Mouse (Mus musculus): ENCODE measurements around the gene Srrt. TPM values are rescaled to one million over a fixed set of nuclear protein-coding genes. Genes with fewer than 3 reads are reported as not detected.

Srrt gene
- polyA plus RNA-seq, 1 experiment from 2014 or later, result 105 TPM

DNA sequence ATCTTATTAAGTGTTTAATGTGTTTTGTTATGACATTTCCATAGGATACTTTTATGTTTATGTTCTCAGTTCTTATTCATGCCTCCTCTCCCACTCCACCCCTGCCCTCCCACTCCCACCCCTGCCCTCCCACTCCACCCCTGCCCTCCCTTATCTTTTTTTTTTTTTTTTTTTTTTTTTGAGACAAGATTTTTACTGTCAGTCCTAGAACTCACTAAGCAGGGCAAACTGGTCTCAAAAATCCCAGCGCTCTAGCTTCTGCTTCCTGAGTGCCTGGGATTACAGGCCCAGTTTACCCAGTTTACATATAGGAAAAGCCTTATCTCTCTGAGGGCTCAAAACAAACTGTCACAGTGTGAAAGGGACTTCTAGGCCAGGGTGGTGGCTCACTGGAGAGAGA, 38.9 kb upstream of the Srrt start:
- H3K4me2 ChIP-seq, result no peak overlapping the region
- no peak overlapping the region for H3K9ac ChIP-seq
- no peak overlapping the region for H3K4me3 ChIP-seq
- 88% methylated on average over 1 of the region's 1 CpGs for WGBS
- H3K27me3 ChIP-seq, result peaks cover 38% of the 10 kb centered on the region
- H3K4me1 ChIP-seq (replicated peaks), result peaks cover 28% of the 10 kb centered on the region
- no peaks in the 10 kb centered on the region for H3K9me3 ChIP-seq
- H3K27ac ChIP-seq, result no peak overlapping the region
- ATAC-seq (ENCODE audit: low FRiP score), result no peak
- H3K36me3 ChIP-seq, result no peaks in the 10 kb centered on the region

- Histone ChIP-seq H3K9ac (no peak overlapping the region), H3K27me3 (peaks cover 32% of the 10 kb centered on the region), H3K36me3 (no peaks in the 10 kb centered on the region), H3K4me2 (no peak overlapping the region), H3K9me3 (no peaks in the 10 kb centered on the region), H3K4me3 (no peak overlapping the region), H3K4me1 (replicated peaks) (peaks cover 27% of the 10 kb centered on the region), H3K27ac (no peak overlapping the region)
- WGBS, result 25% methylated on average over 8 of the region's 9 CpGs
- ATAC-seq (ENCODE audit: low FRiP score), result no peak
Measured at GRCm38 (mm10) chr5:137345821-137346220, 38.3 kb upstream of the Srrt start.

- H3K27ac ChIP-seq, result no peak overlapping the region
Measured at GRCm38 (mm10) chr5:137343869-137344268, 36.4 kb upstream of the Srrt start.

GRCm38 (mm10) chr5:137343412-137343811, 35.9 kb upstream of the Srrt start:
- no peak overlapping the region for H3K27ac ChIP-seq
- peaks cover 8% of the 10 kb centered on the region; the same call in 1 of the 2 replicates for H3K27me3 ChIP-seq
- H3K9me3 ChIP-seq, result no peaks in the 10 kb centered on the region
- peaks cover 21% of the 10 kb centered on the region for H3K4me1 ChIP-seq (replicated peaks)
- H3K4me3 ChIP-seq, result no peak overlapping the region
- H3K9ac ChIP-seq, result no peak overlapping the region
- ATAC-seq (ENCODE audit: low FRiP score), result no peak
- H3K4me2 ChIP-seq, result no peak overlapping the region
- no peaks in the 10 kb centered on the region for H3K36me3 ChIP-seq
- WGBS, result 98% methylated on average over 5 of the region's 5 CpGs

More at GRCm38 (mm10) chr5:137343869-137344268, 36.4 kb upstream of the Srrt start:
- peaks cover 13% of the 10 kb centered on the region for H3K27me3 ChIP-seq
- ATAC-seq (ENCODE audit: low FRiP score), result no peak
- no peak overlapping the region for H3K4me2 ChIP-seq
- H3K4me1 ChIP-seq (replicated peaks), result peaks cover 21% of the 10 kb centered on the region
- no peak overlapping the region for H3K9ac ChIP-seq
- no peak overlapping the region for H3K4me3 ChIP-seq
- H3K9me3 ChIP-seq, result no peaks in the 10 kb centered on the region
- H3K36me3 ChIP-seq, result no peaks in the 10 kb centered on the region

GRCm38 (mm10) chr5:137342407-137343012, 35.0 kb upstream of the Srrt start:
- Histone ChIP-seq H3K36me3 (no peaks in the 10 kb centered on the region), H3K27me3 (peaks cover under 1% of the 10 kb centered on the region; the same call in 1 of the 2 replicates)
- ATAC-seq (ENCODE audit: low FRiP score), result no peak

GRCm38 (mm10) chr5:137340222-137340621, 32.7 kb upstream of the Srrt start:
- no peak for ATAC-seq (ENCODE audit: low FRiP score)
- Histone ChIP-seq H3K4me3 (no peak overlapping the region), H3K4me2 (peak overlapping the region; percentile 74; the same call in 1 of the 2 replicates), H3K36me3 (no peaks in the 10 kb centered on the region), H3K27ac (peak overlapping the region; percentile 90), H3K4me1 (replicated peaks) (peaks cover 22% of the 10 kb centered on the region), H3K9ac (peak overlapping the region; percentile 75), H3K27me3 (no peaks in the 10 kb centered on the region), H3K9me3 (no peaks in the 10 kb centered on the region)
- 75% methylated on average over 6 of the region's 6 CpGs for WGBS

More at GRCm38 (mm10) chr5:137342407-137343012, 35.0 kb upstream of the Srrt start:
- no peak overlapping the region for H3K4me2 ChIP-seq
- no peak overlapping the region for H3K27ac ChIP-seq
- WGBS, result 82% methylated on average over 7 of the region's 7 CpGs
- no peak overlapping the region for H3K4me3 ChIP-seq
- peaks cover 22% of the 10 kb centered on the region for H3K4me1 ChIP-seq (replicated peaks)
- H3K9me3 ChIP-seq, result no peaks in the 10 kb centered on the region
- H3K9ac ChIP-seq, result no peak overlapping the region

DNA sequence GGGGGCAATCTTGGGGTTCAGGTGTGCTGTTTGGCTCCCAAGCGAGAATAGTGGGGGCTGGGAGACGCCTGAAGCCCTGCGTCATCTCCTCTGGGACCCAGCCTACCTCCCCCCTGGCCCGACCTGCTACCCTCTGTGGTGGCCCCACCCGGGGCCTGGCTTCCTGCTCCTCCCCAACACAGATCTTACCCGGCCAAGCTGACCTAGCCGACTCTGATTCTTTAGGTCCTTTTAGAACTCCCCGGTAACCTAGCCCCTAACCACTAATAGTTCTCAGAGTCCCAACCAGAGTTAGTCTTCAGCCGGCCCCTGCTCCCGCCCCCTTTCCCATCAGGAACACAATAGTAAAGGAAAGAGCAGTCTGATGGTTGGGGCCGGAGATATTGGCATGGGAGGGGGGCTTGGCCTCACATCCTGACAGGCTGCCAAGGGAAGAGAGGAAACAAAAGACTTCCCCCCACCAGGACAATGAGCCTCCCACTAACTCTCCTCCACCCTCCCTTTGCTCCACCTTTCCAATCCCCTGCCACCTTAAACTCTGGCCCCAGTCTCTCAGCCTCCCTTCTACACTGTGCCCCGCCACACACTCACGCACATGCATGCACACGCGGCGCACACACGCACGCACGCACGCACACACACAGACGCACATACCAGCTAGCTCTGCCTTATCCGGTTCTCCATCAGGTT, 32.0 kb upstream of the Srrt start:
- ATAC-seq (ENCODE audit: low FRiP score), result peak; percentile 61
- H3K9me3 ChIP-seq, result no peaks in the 10 kb centered on the region
- 8% methylated on average over 22 of the region's 22 CpGs for WGBS

GRCm38 (mm10) chr5:137338663-137339289, 31.3 kb upstream of the Srrt start:
- WGBS, result 1% methylated on average over 11 of the region's 11 CpGs
- Histone ChIP-seq H3K4me3 (peak overlapping the region; percentile 44), H3K9ac (peak overlapping the region; percentile 75), H3K4me1 (replicated peaks) (peaks cover 22% of the 10 kb centered on the region), H3K4me2 (peak overlapping the region; percentile 74), H3K27me3 (no peaks in the 10 kb centered on the region), H3K36me3 (no peaks in the 10 kb centered on the region), H3K27ac (peak overlapping the region; percentile 90), H3K9me3 (no peaks in the 10 kb centered on the region)
- ATAC-seq (ENCODE audit: low FRiP score), result peak; percentile 8

More for the DNA sequence above, 32.0 kb upstream of the Srrt start:
- peaks cover 22% of the 10 kb centered on the region for H3K4me1 ChIP-seq (replicated peaks)
- no peaks in the 10 kb centered on the region for H3K27me3 ChIP-seq
- peak overlapping the region; percentile 75 for H3K9ac ChIP-seq
- peak overlapping the region; percentile 44 for H3K4me3 ChIP-seq
- H3K4me2 ChIP-seq, result peak overlapping the region; percentile 74
- H3K36me3 ChIP-seq, result no peaks in the 10 kb centered on the region
- peak overlapping the region; percentile 90 for H3K27ac ChIP-seq

DNA sequence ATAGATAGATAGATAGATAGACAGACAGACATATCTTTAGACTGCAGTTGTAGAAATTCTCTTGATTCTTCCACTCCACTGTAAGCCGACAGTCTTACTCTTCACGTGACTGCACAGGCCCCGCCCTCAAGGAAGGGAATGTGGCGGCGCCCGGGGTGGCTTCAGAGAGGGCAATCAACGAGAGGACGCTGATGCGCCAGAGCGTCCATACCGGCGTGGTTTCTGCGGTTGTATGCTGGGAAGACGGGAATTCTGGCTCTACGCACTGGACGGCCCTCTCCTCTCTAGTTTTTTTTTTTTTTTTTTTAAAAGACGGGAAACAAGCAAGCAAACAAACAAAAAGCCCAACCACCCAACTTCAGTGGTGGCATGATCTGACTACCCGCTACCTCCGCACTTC, 30.8 kb upstream of the Srrt start:
- H3K4me1 ChIP-seq (replicated peaks), result peaks cover 22% of the 10 kb centered on the region
- H3K9ac ChIP-seq, result peak overlapping the region; percentile 75
- H3K27me3 ChIP-seq, result no peaks in the 10 kb centered on the region
- H3K36me3 ChIP-seq, result no peaks in the 10 kb centered on the region
- H3K9me3 ChIP-seq, result no peaks in the 10 kb centered on the region
- H3K27ac ChIP-seq, result peak overlapping the region; percentile 90
- WGBS, result under 1% methylated on average over 19 of the region's 19 CpGs
- peak overlapping the region; percentile 74 for H3K4me2 ChIP-seq
- H3K4me3 ChIP-seq, result peak overlapping the region; percentile 44
- peak; percentile 80 for ATAC-seq (ENCODE audit: low FRiP score)

DNA sequence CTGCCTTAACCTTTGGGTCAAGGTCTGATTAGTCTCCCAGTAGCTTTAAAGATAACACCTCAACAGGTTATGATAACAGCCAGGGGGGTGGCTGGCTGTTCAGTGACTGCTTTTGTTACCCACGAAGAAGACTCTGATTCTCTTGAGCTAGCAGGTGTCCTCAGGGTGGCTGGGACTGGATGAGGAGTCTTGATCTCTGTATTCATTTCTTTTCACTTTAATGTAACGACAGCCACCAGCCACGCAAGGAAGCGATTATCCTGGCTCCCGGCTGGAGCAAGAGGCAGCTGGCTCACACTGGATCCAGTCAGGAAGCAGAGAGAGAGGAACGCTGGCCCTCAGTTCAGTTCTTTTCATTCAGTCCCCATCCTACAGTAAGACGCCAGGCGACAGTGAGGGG, 29.7 kb upstream of the Srrt start:
- Histone ChIP-seq H3K4me3 (no peak overlapping the region), H3K27me3 (no peaks in the 10 kb centered on the region), H3K27ac (no peak overlapping the region), H3K4me2 (no peak overlapping the region), H3K9ac (0 out of 2 replicates have a peak overlapping the region, but pooled peaks have one; percentile 1), H3K9me3 (no peaks in the 10 kb centered on the region), H3K36me3 (no peaks in the 10 kb centered on the region), H3K4me1 (replicated peaks) (peaks cover 31% of the 10 kb centered on the region)
- ATAC-seq (ENCODE audit: low FRiP score), result no peak
- WGBS, result 66% methylated on average over 8 of the region's 8 CpGs

DNA sequence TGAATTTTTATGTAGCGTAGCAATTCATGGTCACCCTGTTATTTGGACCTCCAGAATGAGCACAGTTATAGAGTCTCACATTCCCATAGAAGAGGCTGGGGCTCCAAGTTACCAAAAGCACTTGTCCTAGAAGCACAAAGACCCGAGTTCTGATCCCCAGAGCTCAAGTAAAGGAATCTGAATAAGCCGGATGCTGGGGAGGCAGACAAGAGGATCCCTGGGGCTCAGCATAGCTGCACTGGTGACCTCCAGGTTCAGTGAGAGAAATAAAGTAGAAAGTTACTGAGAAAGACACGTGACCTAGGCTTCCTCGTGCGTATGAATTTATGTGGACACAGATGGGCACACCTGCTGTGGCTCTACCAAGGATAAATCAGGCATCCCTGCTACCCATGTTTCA, 27.6 kb upstream of the Srrt start:
- H3K9ac ChIP-seq, result no peak overlapping the region
- 72% methylated on average over 6 of the region's 6 CpGs for WGBS

GRCm38 (mm10) chr5:137334317-137334716, 26.8 kb upstream of the Srrt start:
- Histone ChIP-seq H3K4me3 (peak overlapping the region; percentile 61), H3K27me3 (no peaks in the 10 kb centered on the region), H3K4me2 (peak overlapping the region; percentile 91; the same call in 1 of the 2 replicates), H3K36me3 (0 out of 2 replicates have a peak, but pooled peaks cover 4% of the 10 kb centered on the region), H3K9ac (no peak overlapping the region), H3K27ac (no peak overlapping the region), H3K4me1 (replicated peaks) (peaks cover 29% of the 10 kb centered on the region), H3K9me3 (no peaks in the 10 kb centered on the region)
- WGBS, result 56% methylated on average over 10 of the region's 10 CpGs
- ATAC-seq (ENCODE audit: low FRiP score), result no peak

More for the DNA sequence above, 27.6 kb upstream of the Srrt start:
- no peaks in the 10 kb centered on the region for H3K9me3 ChIP-seq
- peaks cover 36% of the 10 kb centered on the region for H3K4me1 ChIP-seq (replicated peaks)
- H3K27me3 ChIP-seq, result no peaks in the 10 kb centered on the region
- no peaks in the 10 kb centered on the region for H3K36me3 ChIP-seq
- no peak overlapping the region for H3K4me2 ChIP-seq
- no peak for ATAC-seq (ENCODE audit: low FRiP score)
- no peak overlapping the region for H3K4me3 ChIP-seq
- no peak overlapping the region for H3K27ac ChIP-seq
